Mouse (Mus musculus): ENCODE data around the gene Lifr. TPM values are rescaled to one million over a fixed set of nuclear protein-coding genes. Genes with fewer than 3 reads are reported as not detected.

Gene Lifr
- polyA plus RNA-seq (2012; rRNA removed): 2.7 and 6.3 TPM in 2 replicates

GRCm38 (mm10) chr15:7090211-7090765, at the start of gene Lifr:
Gene Lifr, plus strand, starts transcription at chr15:7090614.
- no peak for DNase-seq (ENCODE audit: low read depth, low spot score)
- WGBS: 87% methylated on average over 8 of the region's 8 CpGs

- 27% methylated on average over 11 of the region's 11 CpGs for WGBS
- DNase-seq (ENCODE audit: low read depth, low spot score): no peak
Observed at GRCm38 (mm10) chr15:7044081-7044749, 46.2 kb upstream of the Lifr start.

- no peak for DNase-seq (ENCODE audit: low read depth, low spot score)
- 93% methylated on average over 4 of the region's 4 CpGs for WGBS
Observed at GRCm38 (mm10) chr15:7045056-7045455, 45.4 kb upstream of the Lifr start.

- no peak for DNase-seq (ENCODE audit: low read depth, low spot score)
- 50% methylated on average over 3 of the region's 3 CpGs for WGBS
Observed at GRCm38 (mm10) chr15:7047931-7048330, 42.5 kb upstream of the Lifr start.

- DNase-seq (ENCODE audit: low read depth, low spot score): no peak
- WGBS: 68% methylated on average over 8 of the region's 8 CpGs
Observed at GRCm38 (mm10) chr15:7048916-7049315, 41.5 kb upstream of the Lifr start.

- no peak for DNase-seq (ENCODE audit: low read depth, low spot score)
- 67% methylated on average over 2 of the region's 2 CpGs for WGBS
Observed at GRCm38 (mm10) chr15:7051666-7052065, 38.7 kb upstream of the Lifr start.

GRCm38 (mm10) chr15:7052117-7052516, 38.3 kb upstream of the Lifr start:
- WGBS: 80% methylated on average over 2 of the region's 2 CpGs
- DNase-seq (ENCODE audit: low read depth, low spot score): no peak

- DNase-seq (ENCODE audit: low read depth, low spot score): no peak
- 55% methylated on average over 3 of the region's 3 CpGs for WGBS
Observed at GRCm38 (mm10) chr15:7056851-7057250, 33.6 kb upstream of the Lifr start.

- 44% methylated on average over 2 of the region's 2 CpGs for WGBS
- no peak for DNase-seq (ENCODE audit: low read depth, low spot score)
Observed at GRCm38 (mm10) chr15:7060522-7060921, 29.9 kb upstream of the Lifr start.

GRCm38 (mm10) chr15:7061995-7062697, 28.3 kb upstream of the Lifr start:
- WGBS: 71% methylated on average over 4 of the region's 4 CpGs
- no peak for DNase-seq (ENCODE audit: low read depth, low spot score)

- no peak for DNase-seq (ENCODE audit: low read depth, low spot score)
- WGBS: 92% methylated on average over 1 of the region's 1 CpGs
Observed at GRCm38 (mm10) chr15:7062698-7063009, 27.8 kb upstream of the Lifr start.

- no peak for DNase-seq (ENCODE audit: low read depth, low spot score)
- WGBS: 62% methylated on average over 9 of the region's 9 CpGs
Observed at GRCm38 (mm10) chr15:7063521-7064240, 26.7 kb upstream of the Lifr start.

- DNase-seq (ENCODE audit: low read depth, low spot score): no peak
- WGBS: 87% methylated on average over 14 of the region's 14 CpGs
Observed at GRCm38 (mm10) chr15:7064992-7065523, 25.4 kb upstream of the Lifr start.

GRCm38 (mm10) chr15:7065624-7066023, 24.8 kb upstream of the Lifr start:
- no peak for DNase-seq (ENCODE audit: low read depth, low spot score)
- 72% methylated on average over 5 of the region's 5 CpGs for WGBS

- DNase-seq (ENCODE audit: low read depth, low spot score): no peak
- 64% methylated on average over 3 of the region's 3 CpGs for WGBS
Observed at GRCm38 (mm10) chr15:7066752-7067151, 23.7 kb upstream of the Lifr start.

GRCm38 (mm10) chr15:7069374-7069773, 21.0 kb upstream of the Lifr start:
- 64% methylated on average over 7 of the region's 7 CpGs for WGBS
- no peak for DNase-seq (ENCODE audit: low read depth, low spot score)

- 66% methylated on average over 6 of the region's 6 CpGs for WGBS
- DNase-seq (ENCODE audit: low read depth, low spot score): no peak
Observed at GRCm38 (mm10) chr15:7070199-7070794, 20.1 kb upstream of the Lifr start.

GRCm38 (mm10) chr15:7073269-7073668, 17.1 kb upstream of the Lifr start:
- no peak for DNase-seq (ENCODE audit: low read depth, low spot score)
- WGBS: 83% methylated on average over 3 of the region's 3 CpGs

- DNase-seq (ENCODE audit: low read depth, low spot score): no peak
Observed at GRCm38 (mm10) chr15:7075185-7075584, 15.2 kb upstream of the Lifr start.

GRCm38 (mm10) chr15:7078356-7078755, 12.1 kb upstream of the Lifr start:
- DNase-seq (ENCODE audit: low read depth, low spot score): no peak
- 80% methylated on average over 2 of the region's 2 CpGs for WGBS

More at GRCm38 (mm10) chr15:7075185-7075584, 15.2 kb upstream of the Lifr start:
- 37% methylated on average over 6 of the region's 6 CpGs for WGBS

All from large intestine, adult 2 months (tissue).